In the genomic region with DNA sequence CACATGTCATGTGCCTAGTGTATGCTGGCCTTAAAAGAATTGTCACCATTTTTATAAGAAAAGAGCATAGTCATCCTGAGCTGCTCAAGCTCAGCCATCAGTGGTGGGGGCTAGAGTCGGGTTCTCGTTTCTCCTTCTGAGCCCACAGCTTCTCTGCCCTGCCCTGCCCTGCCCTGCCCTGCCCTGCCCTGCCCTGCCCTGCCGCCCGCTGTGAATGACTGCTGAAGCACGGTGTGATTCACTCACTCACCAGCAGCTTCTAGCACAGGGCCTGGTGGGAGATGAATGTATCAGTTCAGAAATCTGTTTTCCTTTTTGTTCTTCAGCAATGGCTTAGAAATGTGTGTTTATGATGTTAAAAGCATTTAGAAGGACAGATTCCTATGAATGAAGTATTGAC, we compare ENCODE assay signal across 16 mouse cellular contexts. TPM values are rescaled to one million over a fixed set of nuclear protein-coding genes. Genes with fewer than 3 reads are reported as not detected.
A peak's percentile ranks its signal among the peaks of the same experiment; 100 is the strongest.
DNase-seq lines count a peak whose midpoint lies in the region; ATAC-seq and TF ChIP-seq lines count a peak whose summit lies in the region.
"Had no signal": no experiment of that assay in that cellular context is flagged by ENCODE, and none has a peak within 500 bp of the region (broad histone marks: within the 10 kb centered on the region; RNA-seq: fewer than 3 reads in every experiment).

No protein-coding gene starts in this region.

- no peak for TF ChIP-seq POLR2A in ES-Bruce4 (IDR thresholded peaks at IDR 0.05; ENCODE audit: insufficient read depth, low read length)

- 49% methylated on average over 5 of the region's 5 CpGs for WGBS in intestine, embryonic 15.5 days
- 34% methylated on average over 5 of the region's 5 CpGs for WGBS in intestine, postnatal 0 days
- WGBS in embryonic facial prominence, embryonic 10.5 days = 58% methylated on average over 5 of the region's 5 CpGs

- peak; percentile 74 for ATAC-seq in intestine, embryonic 15.5 days
- ATAC-seq in intestine, postnatal 0 days = no peak
- ATAC-seq in megakaryocyte, adult 5-6 weeks (ENCODE audit: poor library complexity, severe bottlenecking) = peak; percentile 88
- ATAC-seq: midbrain, embryonic 13.5 days had no signal

- no peaks in the 10 kb centered on the region for H3K27me3 ChIP-seq in intestine, embryonic 15.5 days (replicated peaks)
- no peaks in the 10 kb centered on the region for H3K27me3 ChIP-seq in intestine, postnatal 0 days (replicated peaks; ENCODE audit: control insufficient read depth, insufficient read depth, low read length)
- no peaks in the 10 kb centered on the region for H3K27me3 ChIP-seq in ES-Bruce4 (ENCODE audit: control insufficient read depth, insufficient read depth, low read length, poor library complexity, severe bottlenecking)
- no peaks in the 10 kb centered on the region for H3K27me3 ChIP-seq in embryonic facial prominence, embryonic 10.5 days (replicated peaks; ENCODE audit: low read depth, poor library complexity, severe bottlenecking)
- H3K27me3 ChIP-seq: midbrain, embryonic 13.5 days had no signal

- H3K4me1 ChIP-seq in intestine, embryonic 15.5 days (replicated peaks) = no peaks in the 10 kb centered on the region
- H3K4me1 ChIP-seq in intestine, postnatal 0 days (replicated peaks; ENCODE audit: control insufficient read depth, insufficient read depth, low read length) = no peaks in the 10 kb centered on the region
- H3K4me1 ChIP-seq in ES-Bruce4 (ENCODE audit: control insufficient read depth, insufficient read depth, low read length) = peaks cover 5% of the 10 kb centered on the region
- H3K4me1 ChIP-seq in embryonic facial prominence, embryonic 10.5 days = no peaks in the 10 kb centered on the region
- H3K4me1 ChIP-seq: midbrain, embryonic 13.5 days had no signal

- H3K9me3 ChIP-seq in intestine, embryonic 15.5 days = no peaks in the 10 kb centered on the region
- H3K9me3 ChIP-seq in intestine, postnatal 0 days (ENCODE audit: control insufficient read depth) = no peaks in the 10 kb centered on the region
- H3K9me3 ChIP-seq in ES-Bruce4 (replicated peaks; ENCODE audit: control insufficient read depth, insufficient read depth, low read length, poor library complexity, severe bottlenecking) = no peaks in the 10 kb centered on the region; the same call in 1 of the 2 replicates
- H3K9me3 ChIP-seq in embryonic facial prominence, embryonic 10.5 days = no peaks in the 10 kb centered on the region
- H3K9me3 ChIP-seq: hindbrain, embryonic 10.5 days; midbrain, embryonic 13.5 days had no signal

- TF ChIP-seq CTCF in intestine, postnatal 0 days (IDR thresholded peaks at IDR 0.05; ENCODE audit: low read depth) = no peak
- TF ChIP-seq CTCF in ES-Bruce4 (IDR thresholded peaks at IDR 0.05; ENCODE audit: low read depth, low read length) = no peak

- 0 out of 2 replicates have a peak, but pooled peaks have one; percentile 45 for TF ChIP-seq EP300 in ES-Bruce4 (IDR thresholded peaks at IDR 0.05; ENCODE audit: insufficient read depth, low read depth, low read length)

- no peak overlapping the region for H3K4me3 ChIP-seq in intestine, embryonic 15.5 days (replicated peaks)
- H3K4me3 ChIP-seq in intestine, postnatal 0 days (ENCODE audit: low read depth, low read length) = no peak overlapping the region
- H3K4me3 ChIP-seq in ES-Bruce4 (ENCODE audit: low read depth, low read length) = no peak overlapping the region
- no peak overlapping the region for H3K4me3 ChIP-seq in embryonic facial prominence, embryonic 10.5 days
- H3K4me3 ChIP-seq: hindbrain, embryonic 10.5 days; midbrain, embryonic 13.5 days had no signal

- no peak overlapping the region for H3K9ac ChIP-seq in intestine, embryonic 15.5 days
- no peak overlapping the region for H3K9ac ChIP-seq in intestine, postnatal 0 days (ENCODE audit: low read depth, low read length)
- H3K9ac ChIP-seq in ES-Bruce4 (ENCODE audit: low read depth, poor library complexity, severe bottlenecking) = no peak overlapping the region
- H3K9ac ChIP-seq: midbrain, embryonic 13.5 days had no signal

- no peak overlapping the region for H3K27ac ChIP-seq in intestine, embryonic 15.5 days
- no peak overlapping the region for H3K27ac ChIP-seq in intestine, postnatal 0 days (ENCODE audit: low read depth, low read length)
- 0 out of 2 replicates have a peak overlapping the region, but pooled peaks have one; percentile 44 for H3K27ac ChIP-seq in ES-Bruce4 (ENCODE audit: insufficient read depth, low read length)
- H3K27ac ChIP-seq in embryonic facial prominence, embryonic 10.5 days (replicated peaks) = no peak overlapping the region
- H3K27ac ChIP-seq: hindbrain, embryonic 10.5 days had no signal

- peaks cover 26% of the 10 kb centered on the region for H3K36me3 ChIP-seq in intestine, embryonic 15.5 days
- H3K36me3 ChIP-seq in intestine, postnatal 0 days (ENCODE audit: control insufficient read depth, insufficient read depth) = peaks cover 47% of the 10 kb centered on the region
- peaks cover 58% of the 10 kb centered on the region for H3K36me3 ChIP-seq in ES-Bruce4 (ENCODE audit: control insufficient read depth, insufficient read depth, low read length, poor library complexity, severe bottlenecking)
- H3K36me3 ChIP-seq in embryonic facial prominence, embryonic 10.5 days (replicated peaks) = peaks cover 87% of the 10 kb centered on the region

- H3K4me2 ChIP-seq in intestine, embryonic 15.5 days (replicated peaks) = no peak overlapping the region
- H3K4me2 ChIP-seq in intestine, postnatal 0 days (replicated peaks; ENCODE audit: low read depth) = no peak overlapping the region
- H3K4me2 ChIP-seq: midbrain, embryonic 13.5 days had no signal

- peak; percentile 79 for DNase-seq in ZHBTc4 (ENCODE audit: low read depth, low spot score)
- DNase-seq in lung, postnatal 14 days = no peak
- DNase-seq in embryonic facial prominence, embryonic 10.5 days (ENCODE audit: low spot score) = no peak
- DNase-seq in gastrocnemius, postnatal 10 days = no peak
- DNase-seq: adrenal gland, adult 2 months; cerebellum, adult 9-11 months; layer of hippocampus, postnatal 36 days; lung, postnatal 36 days; right cerebral cortex, postnatal 4 days; thymus, adult 2 months had no signal

RNA-seq across cellular contexts. Expression of a gene that starts 21.5 kb away (rescaled TPM):
- polyA plus RNA-seq in intestine, embryonic 15.5 days (2015; fragmentation: Nextera tagmentation; extraction: Ambion mirVana) = 29.6 and 31.4 TPM in 2 replicates
- 12.6 and 13.3 TPM in 2 replicates for polyA plus RNA-seq in intestine, postnatal 0 days (2015; fragmentation: Nextera tagmentation; extraction: Ambion mirVana)
- 48.6 and 52.3 TPM in 2 replicates for polyA plus RNA-seq in ES-Bruce4 (2011; ENCODE audit: insufficient read depth, insufficient read length, low read depth, missing spikeins)
- total RNA-seq in megakaryocyte, adult 5-6 weeks (2015) = 22.7 and 29.1 TPM in 2 replicates
- 35.3 and 37.8 TPM in 2 replicates for total RNA-seq in megakaryocyte, adult 5-6 weeks (2017)
- 61.8 and 63.3 TPM in 2 replicates for polyA plus RNA-seq in embryonic facial prominence, embryonic 10.5 days (2016; fragmentation: Nextera tagmentation; extraction: Ambion mirVana)
- 10 to 100 TPM; 16.4 to 19.0 TPM for total RNA-seq in gastrocnemius, postnatal 10 days (2021)

RNA-seq across cellular contexts. Expression of a gene that starts 47.2 kb away (rescaled TPM):
- polyA plus RNA-seq in intestine, embryonic 15.5 days (2015; fragmentation: Nextera tagmentation; extraction: Ambion mirVana) = 78.5 and 94.9 TPM in 2 replicates
- 32.1 and 32.4 TPM in 2 replicates for polyA plus RNA-seq in intestine, postnatal 0 days (2015; fragmentation: Nextera tagmentation; extraction: Ambion mirVana)
- polyA plus RNA-seq in ES-Bruce4 (2011; ENCODE audit: insufficient read depth, insufficient read length, low read depth, missing spikeins) = 434 and 464 TPM in 2 replicates
- 94.4 and 96.0 TPM in 2 replicates for total RNA-seq in megakaryocyte, adult 5-6 weeks (2015)
- 109 and 111 TPM in 2 replicates for total RNA-seq in megakaryocyte, adult 5-6 weeks (2017)
- 259 and 278 TPM in 2 replicates for polyA plus RNA-seq in embryonic facial prominence, embryonic 10.5 days (2016; fragmentation: Nextera tagmentation; extraction: Ambion mirVana)
- total RNA-seq in gastrocnemius, postnatal 10 days (2021) = 10 to 100 TPM; 31.8 to 37.5 TPM
